Mouse (Mus musculus) spleen, adult 2 months (tissue): ENCODE results near the gene Slc39a7. TPM values are rescaled to one million over a fixed set of nuclear protein-coding genes. Genes with fewer than 3 reads are reported as not detected.
"Not testable (repeated sequence)": the region's sequence is repeated elsewhere in the genome, so short reads cannot be mapped to it uniquely, and the experiment has no call there.

Experiments
- DNase-seq, 2 experiments: peaks; one replicate each; pipeline versions ENCODE4 v3.0.0 to v3.0.0-alpha.2; 2012 to 2021; ENCODE audit warnings: low spot score in 2 of 2, low read depth in 1 of 2
- H3K27ac ChIP-seq: fragments of 200-500 bp; 2 replicates; pipeline ENCODE4 v1.5.1; 2012; ENCODE audit warnings: low read length, inconsistent platforms; ENCODE audit not compliant: insufficient read depth
- H3K27me3 ChIP-seq: fragments of 200-500 bp; 2 replicates; pipeline ENCODE4 v1.6.1; 2012; ENCODE audit warnings: mild to moderate bottlenecking, moderate library complexity, low read length, inconsistent platforms; ENCODE audit not compliant: control insufficient read depth, insufficient read depth
- H3K36me3 ChIP-seq: fragments of 200-500 bp; 2 replicates; pipeline ENCODE4 v1.6.1; 2012; ENCODE audit warnings: mild to moderate bottlenecking, low read length, inconsistent platforms; ENCODE audit not compliant: control insufficient read depth, insufficient read depth
- H3K4me1 ChIP-seq: fragments of 200-500 bp; 2 replicates; pipeline ENCODE4 v1.6.1; 2011; ENCODE audit warnings: inconsistent platforms; ENCODE audit not compliant: control insufficient read depth, insufficient read depth, insufficient read length
- H3K4me3 ChIP-seq: fragments of 200-500 bp; 2 replicates; pipeline ENCODE4 v1.5.1; 2011; ENCODE audit warnings: mild to moderate bottlenecking, inconsistent platforms; ENCODE audit not compliant: insufficient read depth, insufficient read length; ENCODE audit errors: extremely low read depth
- CTCF ChIP-seq: fragments of 200-500 bp; IDR thresholded peaks from 2 replicates; pipeline ENCODE4 v1.5.1; 2011; ENCODE audit warnings: mild to moderate bottlenecking, inconsistent platforms; ENCODE audit not compliant: insufficient read depth, insufficient read length, insufficient replicate concordance; ENCODE audit errors: extremely low read depth
- POLR2A ChIP-seq: fragments of 200-500 bp; IDR thresholded peaks from 2 replicates; pipeline ENCODE4 v1.6.1; 2011; ENCODE audit warnings: low read depth, low read length, inconsistent platforms
- WGBS: fragments of 180-500 bp; shearing (Covaris S2); methylation state at CpG from one replicate; pipeline ENCODE4 v1.1.7; 2018; 5-methylcytosine and 5-hydroxymethylcytosine counted together
- polyA plus RNA-seq: library from polyadenylated mRNA; depleted of rRNA; stranded (reverse); fragments of >200 nt; gene quantifications from 2 replicates; pipeline ENCODE4 v1.2.3, GENCODE M21; 2012

The Slc39a7 gene
- polyA plus RNA-seq, 1 experiment, result 86.8 TPM

- under 1% methylated on average over 30 of the region's 30 CpGs for WGBS
- TF ChIP-seq POLR2A, result peak; percentile 100
- no peak for TF ChIP-seq CTCF
- Histone ChIP-seq H3K27ac (peak within 1 kb of the TSS; percentile 93), H3K4me1 (peaks cover 10% of the 10 kb centered on the region; the same call in 1 of the 2 replicates), H3K4me3 (peak within 1 kb of the TSS; percentile 87), H3K27me3 (no peaks in the 10 kb centered on the region), H3K36me3 (peaks cover 23% of the 10 kb centered on the region)
- DNase-seq, result peak; percentile 97
These were observed 31.3 kb downstream of the Slc39a7 start, which contains the start of gene H2-K1 for GRCm38 (mm10) chr17:34000150-34000537. Gene H2-K1 (minus strand): TSS chr17:34000347.

DNA sequence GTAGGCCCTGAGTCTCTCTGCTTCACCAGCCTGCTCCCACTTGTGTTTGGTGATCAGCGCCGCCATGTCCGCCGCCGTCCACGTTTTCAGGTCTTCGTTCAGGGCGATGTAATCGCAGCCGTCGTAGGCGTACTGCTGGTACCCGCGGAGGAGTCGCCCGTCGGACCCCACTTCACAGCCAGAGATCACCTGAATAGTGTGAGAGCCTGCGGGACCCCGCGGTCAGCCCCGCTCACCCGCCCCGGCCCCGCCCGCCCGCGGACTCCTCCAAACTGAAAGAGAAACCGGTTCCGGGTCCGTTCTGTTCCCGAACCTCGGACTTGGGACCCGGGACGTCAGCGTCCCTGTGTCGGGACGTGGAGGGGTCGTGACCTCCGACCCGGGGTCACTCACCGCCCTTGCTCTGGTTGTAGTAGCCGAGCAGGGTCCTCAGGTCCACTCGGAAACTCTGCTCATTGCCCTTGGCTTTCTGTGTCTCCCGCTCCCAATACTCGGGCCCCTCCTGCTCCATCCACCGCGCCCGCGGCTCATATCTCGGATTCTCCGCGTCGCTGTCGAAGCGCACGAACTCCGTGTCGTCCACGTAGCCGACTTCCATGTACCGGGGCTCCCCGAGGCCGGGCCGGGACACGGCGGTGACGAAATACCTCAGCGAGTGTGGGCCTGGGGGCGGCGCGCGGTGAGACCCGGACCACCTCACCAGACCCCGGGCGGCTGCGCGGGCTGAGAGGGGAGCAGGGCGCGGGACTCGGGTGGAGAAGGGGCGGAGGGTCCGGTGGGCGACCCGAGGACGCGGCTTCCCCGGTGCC lies 31.9 kb downstream of the Slc39a7 start:
- H3K27me3 ChIP-seq, result no peaks in the 10 kb centered on the region
- WGBS, result under 1% methylated on average over 83 of the region's 87 CpGs
- H3K4me1 ChIP-seq, result peaks cover 10% of the 10 kb centered on the region; the same call in 1 of the 2 replicates
- H3K27ac ChIP-seq, result peak overlapping the region; percentile 93
- TF ChIP-seq CTCF, result no peak
- TF ChIP-seq POLR2A, result no peak
- H3K36me3 ChIP-seq, result peaks cover 23% of the 10 kb centered on the region
- DNase-seq, result no peak
- H3K4me3 ChIP-seq, result peak overlapping the region; percentile 87

DNA sequence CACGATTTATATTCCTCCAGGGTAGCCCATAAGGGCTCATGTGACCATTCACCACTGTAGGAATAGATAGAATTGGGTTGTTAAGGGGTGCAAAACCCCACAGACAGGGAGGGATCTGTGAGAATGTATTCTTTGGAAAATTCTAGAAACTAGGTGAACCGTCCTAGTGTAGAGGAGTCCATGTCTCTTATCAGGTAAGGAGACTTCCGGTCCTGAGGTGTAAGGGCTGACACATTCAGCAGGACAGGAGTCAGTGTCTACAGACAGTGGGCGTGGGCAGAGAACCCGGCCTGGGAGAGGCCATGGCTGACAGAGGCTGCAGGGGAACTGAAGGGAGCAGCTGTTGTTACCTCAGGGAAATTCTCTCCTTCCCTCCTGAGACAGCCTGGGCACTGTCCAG lies 32.8 kb downstream of the Slc39a7 start:
- H3K4me3 ChIP-seq, result peak overlapping the region; percentile 87
- DNase-seq, H3K27me3 ChIP-seq, H3K27ac ChIP-seq: not testable (repeated sequence)
- WGBS, result 13% methylated on average over 5 of the region's 5 CpGs
- H3K4me1 ChIP-seq, result peaks cover 10% of the 10 kb centered on the region; the same call in 1 of the 2 replicates
- H3K36me3 ChIP-seq, result peaks cover 23% of the 10 kb centered on the region

DNA sequence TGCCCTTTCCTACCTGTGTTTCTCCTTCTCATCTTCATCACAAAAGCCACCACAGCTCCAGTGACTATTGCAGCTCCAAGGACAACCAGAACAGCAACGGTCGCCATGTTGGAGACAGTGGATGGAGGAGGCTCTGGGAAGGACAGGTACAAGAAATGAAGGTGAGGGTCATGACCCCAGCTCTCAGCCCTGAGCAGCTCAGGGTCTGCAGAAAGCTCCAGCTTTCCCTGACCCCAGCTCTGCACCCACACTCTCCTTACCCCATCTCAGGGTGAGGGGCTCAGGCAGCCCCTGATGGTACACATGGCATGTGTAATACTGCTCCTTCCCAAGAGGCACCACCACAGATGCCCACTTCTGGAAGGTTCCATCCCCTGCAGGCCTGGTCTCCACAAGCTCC lies 34.5 kb downstream of the Slc39a7 start:
- not testable (repeated sequence) for H3K27ac ChIP-seq, DNase-seq, H3K4me3 ChIP-seq, H3K27me3 ChIP-seq
- Histone ChIP-seq H3K4me1 (peaks cover 10% of the 10 kb centered on the region; the same call in 1 of the 2 replicates), H3K36me3 (peaks cover 23% of the 10 kb centered on the region)
- WGBS, result 93% methylated on average over 2 of the region's 2 CpGs

DNA sequence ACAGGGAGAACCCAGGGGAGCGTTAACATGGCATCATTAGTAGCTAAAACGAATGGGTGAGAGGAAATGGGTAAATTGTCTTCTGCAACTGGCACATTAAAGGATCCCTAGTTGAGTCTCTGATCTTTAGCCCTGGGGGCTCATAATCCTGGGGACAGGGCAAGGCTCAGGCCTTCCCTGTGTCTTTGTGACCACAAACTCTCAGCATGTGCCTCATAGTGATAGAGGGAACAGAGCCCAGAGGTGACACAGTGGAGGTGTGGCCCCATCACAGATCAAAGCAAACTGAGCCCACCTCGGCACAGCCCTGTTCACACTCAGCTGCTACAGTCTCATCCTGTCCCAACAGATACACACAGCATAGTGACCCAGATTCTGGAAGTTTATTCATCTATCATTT lies 35.8 kb downstream of the Slc39a7 start:
- WGBS, result 74% methylated on average over 3 of the region's 3 CpGs
- TF ChIP-seq POLR2A (no peak), CTCF (no peak)
- H3K27me3 ChIP-seq, result no peaks in the 10 kb centered on the region
- no peak overlapping the region for H3K4me3 ChIP-seq
- H3K4me1 ChIP-seq, result peaks cover 6% of the 10 kb centered on the region; the same call in 1 of the 2 replicates
- DNase-seq, result no peak
- H3K36me3 ChIP-seq, result peaks cover 23% of the 10 kb centered on the region
- H3K27ac ChIP-seq, result no peak overlapping the region

DNA sequence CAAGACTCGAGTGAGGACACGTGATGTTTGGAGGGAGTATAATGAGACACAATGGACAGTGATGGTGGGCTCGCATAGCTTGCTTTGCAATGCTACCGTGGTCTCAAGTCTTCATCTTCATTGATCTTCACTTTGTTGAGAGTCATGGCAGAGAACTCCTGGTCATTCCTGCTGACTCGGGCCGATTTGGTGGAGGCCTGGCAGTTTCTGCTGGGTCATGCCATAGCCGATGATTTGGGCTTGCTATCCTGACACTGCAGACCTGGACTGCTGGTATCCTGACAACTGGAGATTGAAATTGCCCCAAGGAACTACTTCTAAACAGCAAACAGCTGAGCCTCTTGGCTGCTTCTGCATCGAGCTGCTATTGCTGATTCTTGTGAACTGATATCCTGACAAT lies 36.5 kb downstream of the Slc39a7 start:
- TF ChIP-seq POLR2A (no peak), CTCF (no peak)
- Histone ChIP-seq H3K4me1 (peaks cover 6% of the 10 kb centered on the region; the same call in 1 of the 2 replicates), H3K27me3 (no peaks in the 10 kb centered on the region), H3K4me3 (no peak overlapping the region), H3K27ac (no peak overlapping the region), H3K36me3 (peaks cover 23% of the 10 kb centered on the region)
- no peak for DNase-seq
- WGBS, result 88% methylated on average over 8 of the region's 8 CpGs

GRCm38 (mm10) chr17:33991788-33992664 lies 39.5 kb downstream of the Slc39a7 start:
- Histone ChIP-seq H3K4me3 (no peak overlapping the region), H3K36me3 (peaks cover 9% of the 10 kb centered on the region), H3K27ac (no peak overlapping the region), H3K27me3 (no peaks in the 10 kb centered on the region), H3K4me1 (peaks cover 3% of the 10 kb centered on the region; the same call in 1 of the 2 replicates)
- DNase-seq, result peak; percentile 54 to 73
- WGBS, result 38% methylated on average over 10 of the region's 10 CpGs
- TF ChIP-seq CTCF, result peak; percentile 59; the same call in 1 of the 2 replicates
- no peak for TF ChIP-seq POLR2A
